Comparison of ENCODE assay signal across 13 mouse cellular contexts in the genomic region with DNA sequence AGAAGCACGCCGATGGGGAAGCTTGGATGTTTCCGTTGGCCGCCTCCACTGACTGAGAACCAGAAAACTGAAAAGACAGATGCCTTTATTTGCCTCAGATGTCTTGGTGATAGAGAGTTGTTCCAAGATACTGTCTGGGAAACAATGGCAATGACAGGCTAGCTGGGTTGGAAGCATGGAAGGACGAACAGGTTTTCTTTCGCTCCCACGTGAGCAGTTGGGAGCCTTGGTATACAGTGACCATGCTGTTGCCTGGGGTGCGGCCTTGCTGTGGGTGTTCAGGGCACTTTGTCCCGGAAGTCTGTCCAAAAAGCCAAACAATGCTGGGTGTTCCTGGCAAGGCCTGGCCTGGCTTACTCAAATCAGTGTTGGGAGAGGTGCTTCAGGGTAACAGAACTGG.
DNase-seq lines count a peak whose midpoint lies in the region; ATAC-seq and TF ChIP-seq lines count a peak whose summit lies in the region.
"Had no signal": no experiment of that assay in that cellular context is flagged by ENCODE, and none has a peak within 500 bp of the region (broad histone marks: within the 10 kb centered on the region; RNA-seq: fewer than 3 reads in every experiment).

No protein-coding gene starts in this region.

- peak overlapping the region; percentile 71 for H3K27ac ChIP-seq in layer of hippocampus, adult 2 months
- no peak overlapping the region for H3K27ac ChIP-seq in lung, postnatal 0 days (ENCODE audit: low read length)
- no peak overlapping the region for H3K27ac ChIP-seq in hindbrain, embryonic 10.5 days
- H3K27ac ChIP-seq: intestine, embryonic 15.5 days; limb, embryonic 15.5 days had no signal

- no peak overlapping the region for H3K4me2 ChIP-seq in lung, postnatal 0 days (replicated peaks; ENCODE audit: low read depth, low read length)
- H3K4me2 ChIP-seq: intestine, embryonic 15.5 days; limb, embryonic 15.5 days had no signal

- TF ChIP-seq EP300 in lung, postnatal 0 days (IDR thresholded peaks at IDR 0.05) = no peak; the same call in 1 of the 2 replicates

- H3K36me3 ChIP-seq in lung, postnatal 0 days (ENCODE audit: insufficient read depth, low read length) = no peaks in the 10 kb centered on the region
- H3K36me3 ChIP-seq in hindbrain, embryonic 10.5 days = no peaks in the 10 kb centered on the region
- H3K36me3 ChIP-seq: intestine, embryonic 15.5 days; limb, embryonic 15.5 days had no signal

- 88% methylated on average over 9 of the region's 9 CpGs for WGBS in lung, postnatal 0 days
- 89% methylated on average over 9 of the region's 9 CpGs for WGBS in hindbrain, embryonic 10.5 days

- H3K4me3 ChIP-seq in layer of hippocampus, adult 2 months = no peak overlapping the region
- no peak overlapping the region for H3K4me3 ChIP-seq in lung, postnatal 0 days (ENCODE audit: low read depth, low read length)
- H3K4me3 ChIP-seq in hindbrain, embryonic 10.5 days = no peak overlapping the region
- H3K4me3 ChIP-seq: intestine, embryonic 15.5 days; limb, embryonic 15.5 days had no signal

- peak in 1 of 2 experiments; percentile 23 for DNase-seq in layer of hippocampus, adult 2 months (ENCODE audit: low spot score in 2 of 2)
- no peak for DNase-seq in layer of hippocampus, adult 9-10 months (ENCODE audit: low spot score)
- peak; percentile 76 for DNase-seq in fat pad, adult 2 months (ENCODE audit: extremely low read depth, low read depth, low spot score)
- peak; percentile 81 for DNase-seq in heart, adult 8-10 months (ENCODE audit: low spot score)
- no peak for DNase-seq in lung, postnatal 0 days (ENCODE audit: low spot score)
- no peak for DNase-seq in hindbrain, embryonic 10.5 days (ENCODE audit: low spot score)
- DNase-seq: cerebellum, postnatal 14 days; kidney, postnatal 25 days; retina, postnatal 1 day had no signal

- no peaks in the 10 kb centered on the region for H3K9me3 ChIP-seq in lung, postnatal 0 days (ENCODE audit: low read length)
- no peaks in the 10 kb centered on the region for H3K9me3 ChIP-seq in hindbrain, embryonic 10.5 days
- H3K9me3 ChIP-seq: intestine, embryonic 15.5 days; limb, embryonic 15.5 days had no signal

- H3K4me1 ChIP-seq in lung, postnatal 0 days (ENCODE audit: insufficient read depth, low read depth, low read length) = no peaks in the 10 kb centered on the region
- H3K4me1 ChIP-seq in hindbrain, embryonic 10.5 days (replicated peaks) = peaks cover 13% of the 10 kb centered on the region; the same call in 1 of the 2 replicates
- H3K4me1 ChIP-seq: intestine, embryonic 15.5 days; limb, embryonic 15.5 days had no signal

- no peak overlapping the region for H3K9ac ChIP-seq in lung, postnatal 0 days (replicated peaks; ENCODE audit: low read depth)
- H3K9ac ChIP-seq: intestine, embryonic 15.5 days; limb, embryonic 15.5 days had no signal

- no peak for TF ChIP-seq CTCF in layer of hippocampus, adult 2 months (conservative IDR thresholded peaks at IDR 0.05)
- TF ChIP-seq CTCF in lung, postnatal 0 days (IDR thresholded peaks at IDR 0.05) = no peak

- peak; percentile 62 for ATAC-seq in lung, postnatal 0 days
- ATAC-seq in erythroblast, adult 5-6 weeks (replicated peaks; ENCODE audit: low FRiP score, poor library complexity, severe bottlenecking) = no peak
- ATAC-seq: intestine, embryonic 15.5 days had no signal

- H3K27me3 ChIP-seq in lung, postnatal 0 days (replicated peaks; ENCODE audit: insufficient read depth, low read length) = no peaks in the 10 kb centered on the region
- H3K27me3 ChIP-seq in hindbrain, embryonic 10.5 days (ENCODE audit: insufficient read depth, poor library complexity, severe bottlenecking) = no peaks in the 10 kb centered on the region
- H3K27me3 ChIP-seq: CH12.LX; intestine, embryonic 15.5 days; limb, embryonic 15.5 days had no signal

Comparison
In these comparisons a context has a peak if more than half of its experiments do, and no peak if none do; other contexts are left out.
1. DNase-seq: peak in fat pad, adult 2 months (single experiment) and heart, adult 8-10 months (single experiment); none in layer of hippocampus, adult 9-10 months (single experiment), lung, postnatal 0 days (single experiment) and hindbrain, embryonic 10.5 days (single experiment).